Mouse (Mus musculus) small intestine, adult 2 months (tissue): ENCODE results near the gene Tead3. TPM values are rescaled to one million over a fixed set of nuclear protein-coding genes. Genes with fewer than 3 reads are reported as not detected.
"Not testable (repeated sequence)": the region's sequence is repeated elsewhere in the genome, so short reads cannot be mapped to it uniquely, and the experiment has no call there.

Experiments used
- H3K27ac ChIP-seq: fragments of 200-500 bp; 2 replicates; pipeline ENCODE4 v1.5.1; 2012; ENCODE audit warnings: low read depth, low read length, control low read depth, inconsistent platforms; ENCODE audit not compliant: insufficient read depth
- H3K27me3 ChIP-seq: fragments of 200-500 bp; 2 replicates; pipeline ENCODE4 v1.6.1; 2012; ENCODE audit warnings: mild to moderate bottlenecking, moderate library complexity, low read length, inconsistent platforms; ENCODE audit not compliant: control insufficient read depth, insufficient read depth
- H3K36me3 ChIP-seq: fragments of 200-500 bp; 2 replicates; pipeline ENCODE4 v1.6.1; 2012; ENCODE audit warnings: mild to moderate bottlenecking, low read length, control low read depth, inconsistent platforms; ENCODE audit not compliant: control insufficient read depth, insufficient read depth
- H3K4me1 ChIP-seq: fragments of 200-500 bp; 2 replicates; pipeline ENCODE4 v1.6.1; 2012; ENCODE audit warnings: low read length, inconsistent platforms, mixed read lengths; ENCODE audit not compliant: control insufficient read depth, insufficient read depth, insufficient read length
- H3K4me3 ChIP-seq: fragments of 200-500 bp; 2 replicates; pipeline ENCODE4 v1.5.1; 2012; ENCODE audit warnings: low read depth, mild to moderate bottlenecking, control low read depth, inconsistent platforms, low read length, moderate library complexity
- CTCF ChIP-seq: fragments of 200-500 bp; IDR thresholded peaks from 2 replicates; pipeline ENCODE4 v1.5.1; 2012; ENCODE audit warnings: low read depth, mild to moderate bottlenecking, control low read depth, inconsistent platforms, low read length, moderate library complexity, mixed read lengths; ENCODE audit not compliant: insufficient replicate concordance, insufficient read length; ENCODE audit errors: extremely low read depth
- POLR2A ChIP-seq: fragments of 200-500 bp; IDR thresholded peaks from 2 replicates; pipeline ENCODE4 v1.6.1; 2012; ENCODE audit warnings: low read depth, mild to moderate bottlenecking, control low read depth, inconsistent platforms, low read length, moderate library complexity
- WGBS: fragments of 180-500 bp; shearing (Covaris S2); methylation state at CpG from one replicate; pipeline ENCODE4 v1.1.7; 2018; 5-methylcytosine and 5-hydroxymethylcytosine counted together
- polyA plus RNA-seq: library from polyadenylated mRNA; depleted of rRNA; stranded (reverse); fragments of >200 nt; gene quantifications from 2 replicates; pipeline ENCODE4 v1.2.3, GENCODE M21; 2012

Gene Tead3
- polyA plus RNA-seq, 1 experiment = 36.7 TPM

- no peak for TF ChIP-seq CTCF
- no peak for TF ChIP-seq POLR2A
- H3K27ac ChIP-seq = no peak overlapping the region
- WGBS = 55% methylated on average over 3 of the region's 3 CpGs
Measured at GRCm38 (mm10) chr17:28326951-28327350, 23.7 kb downstream of the Tead3 start.

GRCm38 (mm10) chr17:28325751-28326150 is 24.9 kb downstream of the Tead3 start:
- whole genome bisulfite sequencing = 94% methylated on average over 8 of the region's 8 CpGs
- H3K4me3 ChIP-seq = no peak overlapping the region
- H3K27me3 ChIP-seq = no peaks in the 10 kb centered on the region
- H3K27ac ChIP-seq = no peak overlapping the region
- H3K4me1 ChIP-seq = peaks cover 6% of the 10 kb centered on the region; the same call in 1 of the 2 replicates
- peaks cover 20% of the 10 kb centered on the region for H3K36me3 ChIP-seq
- TF ChIP-seq CTCF = no peak
- no peak for TF ChIP-seq POLR2A

More at GRCm38 (mm10) chr17:28326951-28327350, 23.7 kb downstream of the Tead3 start:
- Histone ChIP-seq H3K27me3 (no peaks in the 10 kb centered on the region), H3K4me3 (no peak overlapping the region), H3K36me3 (peaks cover 29% of the 10 kb centered on the region), H3K4me1 (peaks cover 6% of the 10 kb centered on the region; the same call in 1 of the 2 replicates)

- H3K4me3 ChIP-seq, H3K27me3 ChIP-seq, H3K4me1 ChIP-seq, H3K27ac ChIP-seq: not testable (repeated sequence)
- H3K36me3 ChIP-seq = peaks cover 12% of the 10 kb centered on the region
- 96% methylated on average over 7 of the region's 7 CpGs for WGBS
Measured at GRCm38 (mm10) chr17:28324416-28324815, 26.2 kb downstream of the Tead3 start.

GRCm38 (mm10) chr17:28323786-28324185 is 26.8 kb downstream of the Tead3 start:
- Histone ChIP-seq H3K27me3 (no peaks in the 10 kb centered on the region), H3K27ac (no peak overlapping the region), H3K4me3 (no peak overlapping the region), H3K36me3 (peaks cover 8% of the 10 kb centered on the region; the same call in 1 of the 2 replicates), H3K4me1 (peaks cover 6% of the 10 kb centered on the region; the same call in 1 of the 2 replicates)
- 92% methylated on average over 8 of the region's 8 CpGs for WGBS
- TF ChIP-seq CTCF (no peak), POLR2A (no peak)

- no peak overlapping the region for H3K4me3 ChIP-seq
- H3K27me3 ChIP-seq = no peaks in the 10 kb centered on the region
- H3K36me3 ChIP-seq = peaks cover 23% of the 10 kb centered on the region
- 94% methylated on average over 4 of the region's 4 CpGs for WGBS
- H3K4me1 ChIP-seq = no peaks in the 10 kb centered on the region
- no peak for TF ChIP-seq POLR2A
- no peak for TF ChIP-seq CTCF
- no peak overlapping the region for H3K27ac ChIP-seq
Measured at GRCm38 (mm10) chr17:28321700-28322099, 28.9 kb downstream of the Tead3 start.

GRCm38 (mm10) chr17:28317725-28318124 is 32.9 kb downstream of the Tead3 start:
- no peak overlapping the region for H3K4me3 ChIP-seq
- H3K27ac ChIP-seq = no peak overlapping the region
- H3K4me1 ChIP-seq = peaks cover 6% of the 10 kb centered on the region; the same call in 1 of the 2 replicates
- peaks cover 20% of the 10 kb centered on the region for H3K36me3 ChIP-seq
- WGBS = 93% methylated on average over 9 of the region's 9 CpGs
- no peaks in the 10 kb centered on the region for H3K27me3 ChIP-seq
- TF ChIP-seq CTCF (no peak), POLR2A (no peak)

- 75% methylated on average over 8 of the region's 8 CpGs for WGBS
- H3K27me3 ChIP-seq = no peaks in the 10 kb centered on the region
- H3K36me3 ChIP-seq = peaks cover 18% of the 10 kb centered on the region
- no peak for TF ChIP-seq CTCF
- no peak for TF ChIP-seq POLR2A
- peaks cover 6% of the 10 kb centered on the region; the same call in 1 of the 2 replicates for H3K4me1 ChIP-seq
- H3K27ac ChIP-seq = no peak overlapping the region
- H3K4me3 ChIP-seq = no peak overlapping the region
Measured at GRCm38 (mm10) chr17:28317091-28317490, 33.5 kb downstream of the Tead3 start.

GRCm38 (mm10) chr17:28316476-28316875 is 34.1 kb downstream of the Tead3 start:
- Histone ChIP-seq H3K27ac (no peak overlapping the region), H3K36me3 (peaks cover 18% of the 10 kb centered on the region), H3K4me1 (peaks cover 6% of the 10 kb centered on the region; the same call in 1 of the 2 replicates), H3K27me3 (no peaks in the 10 kb centered on the region), H3K4me3 (no peak overlapping the region)
- 93% methylated on average over 9 of the region's 9 CpGs for WGBS
- TF ChIP-seq CTCF (no peak), POLR2A (no peak)
